Mouse (Mus musculus): ENCODE data around the gene Srgap2.

- no peak for TF ChIP-seq CTCF (IDR thresholded peaks at IDR 0.05; ENCODE audit: low read depth, low read length)
- TF ChIP-seq EP300 (IDR thresholded peaks at IDR 0.05; ENCODE audit: insufficient read depth, low read depth, low read length): no peak
Observed at GRCm38 (mm10) chr1:131382184-131382583, 145.0 kb downstream of the Srgap2 start.

Data from ES-Bruce4 (cell line).